Mouse (Mus musculus) heart, embryonic 14.5 days (tissue): ENCODE results near the gene Milr1. TPM values are rescaled to one million over a fixed set of nuclear protein-coding genes. Genes with fewer than 3 reads are reported as not detected.

Experiments used
- ATAC-seq: fragments of 200-750 bp; cut with Nextera tagmentation; 2 replicates; pipeline ENCODE4 v1.8.0; 2017; ENCODE audit warnings: low read depth, moderate TSS enrichment; ENCODE audit not compliant: insufficient number of reproducible peaks, insufficient read depth, low FRiP score
- H3K27ac ChIP-seq, 2 experiments: fragments of 200-500 bp in 1 of 2; fragments of 300-500 bp in 1 of 2; sonication (generic) in 1 of 2; replicated peaks in 1 of 2; 2 replicates each; pipeline ENCODE4 v1.5.1; 2012 to 2014; ENCODE audit warnings: low read depth in 2 of 2, low read length in 2 of 2, control low read depth in 1 of 2, mild to moderate bottlenecking in 1 of 2, mixed read lengths in 1 of 2; ENCODE audit not compliant: control insufficient read depth in 1 of 2, insufficient read depth in 1 of 2
- H3K27me3 ChIP-seq: fragments of 300-500 bp; sonication (generic); 2 replicates; pipeline ENCODE4 v1.6.1; 2014; ENCODE audit warnings: mild to moderate bottlenecking, low read length, control low read depth; ENCODE audit not compliant: control insufficient read depth, insufficient read depth
- H3K36me3 ChIP-seq: fragments of 300-500 bp; sonication (generic); 2 replicates; pipeline ENCODE4 v1.6.1; 2014; ENCODE audit warnings: mild to moderate bottlenecking, control low read depth, low read length, mixed read lengths; ENCODE audit not compliant: control insufficient read depth, insufficient read depth
- H3K4me1 ChIP-seq, 2 experiments: fragments of 200-500 bp in 1 of 2; fragments of 300-500 bp in 1 of 2; sonication (generic) in 1 of 2; 2 replicates each; pipeline ENCODE4 v1.6.1; 2012 to 2014; ENCODE audit warnings: low read length in 2 of 2, control low read depth in 1 of 2, mixed read lengths in 1 of 2; ENCODE audit not compliant: control insufficient read depth in 2 of 2, insufficient read depth in 2 of 2
- H3K4me2 ChIP-seq: fragments of 300-500 bp; sonication (generic); 2 replicates; pipeline ENCODE4 v1.6.1; 2014; ENCODE audit warnings: mild to moderate bottlenecking, low read length
- H3K4me3 ChIP-seq, 2 experiments: fragments of 200-500 bp in 1 of 2; fragments of 300-500 bp in 1 of 2; sonication (generic) in 1 of 2; 2 replicates each; pipeline ENCODE4 v1.5.1; 2012 to 2014; ENCODE audit warnings: low read length in 2 of 2, mild to moderate bottlenecking in 2 of 2, control low read depth in 1 of 2, low read depth in 1 of 2, moderate library complexity in 1 of 2; ENCODE audit not compliant: control insufficient read depth in 1 of 2, insufficient read depth in 1 of 2
- H3K9ac ChIP-seq: fragments of 300-500 bp; sonication (generic); 2 replicates; pipeline ENCODE4 v1.6.1; 2014; ENCODE audit warnings: mild to moderate bottlenecking, low read length
- H3K9me3 ChIP-seq: fragments of 300-500 bp; sonication (generic); 2 replicates; pipeline ENCODE4 v1.6.1; 2016; ENCODE audit warnings: low read length, control low read depth; ENCODE audit not compliant: control insufficient read depth
- WGBS: fragments of 180-500 bp; shearing (Covaris S2); extraction: QIAGEN DNeasy Blood & Tissue Kit; methylation state at CpG from one replicate; pipeline ENCODE4 v1.1.7; 2014; 5-methylcytosine and 5-hydroxymethylcytosine counted together
- polyA plus RNA-seq: library from polyadenylated mRNA; unstranded; fragments of >200 nt; fragmentation: Nextera tagmentation; extraction: Ambion mirVana; gene quantifications from 2 replicates; pipeline ENCODE4 v1.2.1, GENCODE M21; 2014

Gene Milr1
- polyA plus RNA-seq, 1 experiment from 2014 or later = 1.6 TPM

DNA sequence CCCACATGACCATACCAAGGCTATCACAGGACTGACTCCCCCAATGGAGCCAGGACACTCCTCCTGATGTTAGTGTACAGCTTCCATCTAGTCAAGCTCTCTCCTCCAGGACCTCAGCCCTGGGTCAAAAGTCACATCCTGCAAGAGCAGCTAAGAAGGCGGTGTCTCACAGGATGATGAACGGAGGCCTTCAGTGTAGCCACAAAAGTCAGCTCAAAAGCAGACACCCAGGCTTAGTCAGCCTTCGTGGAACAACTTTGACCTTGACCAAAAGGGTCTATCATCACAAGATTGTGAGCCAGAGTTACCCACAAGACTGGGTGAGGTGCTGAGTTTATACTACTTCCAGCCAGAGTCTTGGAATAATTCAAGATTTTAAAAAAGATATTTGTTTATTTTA, 43.2 kb upstream of the Milr1 start:
- no peak for ATAC-seq
- Histone ChIP-seq H3K9me3 (no peaks in the 10 kb centered on the region), H3K27me3 (no peaks in the 10 kb centered on the region), H3K9ac (no peak overlapping the region), H3K27ac (no peak overlapping the region), H3K4me2 (no peak overlapping the region; the same call in 1 of the 2 replicates), H3K36me3 (no peaks in the 10 kb centered on the region), H3K4me1 (peaks cover 15 to 17% of the 10 kb centered on the region in 2 experiments), H3K4me3 (no peak overlapping the region)
- 62% methylated on average over 3 of the region's 3 CpGs for WGBS

GRCm38 (mm10) chr11:106709227-106709985, 41.6 kb upstream of the Milr1 start:
- WGBS = 50% methylated on average over 15 of the region's 15 CpGs
- no peak overlapping the region for H3K9ac ChIP-seq
- H3K27me3 ChIP-seq = no peaks in the 10 kb centered on the region
- no peak for ATAC-seq
- peaks cover 15 to 21% of the 10 kb centered on the region in 2 experiments for H3K4me1 ChIP-seq
- no peaks in the 10 kb centered on the region for H3K9me3 ChIP-seq
- H3K27ac ChIP-seq = no peak overlapping the region
- peak overlapping the region; percentile 40 for H3K4me2 ChIP-seq
- H3K4me3 ChIP-seq = no peak overlapping the region
- H3K36me3 ChIP-seq = no peaks in the 10 kb centered on the region

DNA sequence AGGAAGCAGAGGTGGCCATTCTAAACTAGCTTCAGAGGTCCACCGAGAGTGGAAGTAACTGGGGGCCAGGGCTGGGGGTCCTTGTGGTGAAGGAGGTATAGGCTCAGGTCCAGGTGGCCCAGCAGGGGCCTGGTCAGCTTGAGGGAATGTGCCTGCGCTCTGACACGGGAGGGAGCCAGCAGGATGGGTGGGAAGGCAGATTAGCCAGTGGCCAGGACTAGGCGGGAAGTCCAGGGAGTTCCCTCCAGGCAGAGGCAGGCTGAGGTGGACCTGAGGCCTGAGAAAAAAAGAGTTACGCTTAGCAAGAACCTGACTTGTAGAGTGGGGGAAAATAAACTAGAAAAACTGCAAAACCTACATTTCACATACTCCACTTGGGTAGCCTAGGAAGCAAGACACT, 40.2 kb upstream of the Milr1 start:
- ATAC-seq = no peak
- H3K4me2 ChIP-seq = 0 out of 2 replicates have a peak overlapping the region, but pooled peaks have one; percentile 18
- peak overlapping the region; percentile 27 to 32; a peak in 2 of 4 replicates for H3K27ac ChIP-seq
- WGBS = 56% methylated on average over 5 of the region's 5 CpGs
- no peaks in the 10 kb centered on the region for H3K27me3 ChIP-seq
- no peaks in the 10 kb centered on the region for H3K36me3 ChIP-seq
- H3K9me3 ChIP-seq = no peaks in the 10 kb centered on the region
- H3K4me1 ChIP-seq = peaks cover 13 to 21% of the 10 kb centered on the region in 2 experiments
- H3K9ac ChIP-seq = no peak overlapping the region
- no peak overlapping the region for H3K4me3 ChIP-seq

DNA sequence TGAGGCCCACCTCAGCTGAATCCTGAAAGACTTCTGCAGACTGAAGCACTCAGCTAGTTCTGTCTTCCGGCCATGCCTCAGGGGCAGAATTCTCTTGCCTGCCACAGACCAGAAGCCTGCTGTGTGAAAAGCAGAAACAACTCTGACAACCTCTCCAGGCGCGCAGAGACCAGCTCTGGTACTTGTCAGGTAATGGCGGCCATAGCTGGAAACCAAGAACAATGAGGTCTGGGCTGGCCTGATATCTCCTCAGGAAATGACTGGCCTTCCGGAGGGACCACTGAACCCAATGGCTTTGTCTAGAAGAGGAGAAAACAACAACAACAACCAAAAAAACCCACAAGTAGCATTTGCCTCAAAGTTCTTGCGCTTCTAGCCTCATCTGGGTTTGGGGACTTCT, 36.0 kb upstream of the Milr1 start:
- Histone ChIP-seq H3K9me3 (no peaks in the 10 kb centered on the region), H3K27ac (peak overlapping the region; percentile 85 to 96), H3K27me3 (no peaks in the 10 kb centered on the region), H3K4me1 (peaks cover 0 to 7% of the 10 kb centered on the region in 2 experiments; a peak in 1 of 4 replicates), H3K36me3 (no peaks in the 10 kb centered on the region), H3K9ac (peak overlapping the region; percentile 67), H3K4me3 (peak overlapping the region; percentile 38 to 48), H3K4me2 (peak overlapping the region; percentile 58)
- 58% methylated on average over 6 of the region's 6 CpGs for WGBS
- ATAC-seq = peak; percentile 68; the same call in 1 of the 2 replicates

GRCm38 (mm10) chr11:106716568-106716967, 34.5 kb upstream of the Milr1 start:
- Histone ChIP-seq H3K27ac (no peak overlapping the region), H3K4me1 (peaks cover 0 to 4% of the 10 kb centered on the region in 2 experiments; a peak in 1 of 4 replicates), H3K9me3 (no peaks in the 10 kb centered on the region), H3K4me3 (no peak overlapping the region), H3K27me3 (no peaks in the 10 kb centered on the region), H3K9ac (no peak overlapping the region), H3K36me3 (no peaks in the 10 kb centered on the region), H3K4me2 (no peak overlapping the region)
- 78% methylated on average over 5 of the region's 5 CpGs for whole genome bisulfite sequencing
- no peak for ATAC-seq

DNA sequence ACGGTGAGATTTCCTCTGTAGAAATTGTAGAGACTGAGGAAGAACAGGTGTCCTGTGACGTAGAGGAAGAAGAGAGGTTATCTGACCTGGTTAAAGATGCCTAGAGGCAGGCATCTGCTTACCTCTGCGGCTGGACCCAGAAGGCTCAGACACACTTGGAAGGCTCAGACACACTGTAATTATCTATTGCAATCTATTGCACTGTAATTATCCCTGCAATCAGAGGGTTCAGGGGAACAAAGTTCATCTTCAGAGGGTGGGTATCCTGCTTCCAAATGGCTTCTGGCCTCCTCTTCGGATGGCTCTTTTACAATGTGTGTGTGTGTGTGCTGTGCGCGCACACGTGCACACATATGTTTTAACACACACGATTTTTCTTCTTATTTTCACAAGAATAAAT, 30.6 kb upstream of the Milr1 start:
- Histone ChIP-seq H3K27me3 (no peaks in the 10 kb centered on the region), H3K4me1 (peaks cover 5 to 14% of the 10 kb centered on the region in 2 experiments), H3K36me3 (no peaks in the 10 kb centered on the region), H3K9ac (no peak overlapping the region; the same call in 1 of the 2 replicates), H3K4me2 (no peak overlapping the region), H3K4me3 (no peak overlapping the region), H3K9me3 (no peaks in the 10 kb centered on the region), H3K27ac (no peak overlapping the region)
- 90% methylated on average over 8 of the region's 8 CpGs for WGBS
- ATAC-seq = no peak

GRCm38 (mm10) chr11:106722831-106723361, 28.1 kb upstream of the Milr1 start:
- Histone ChIP-seq H3K9me3 (no peaks in the 10 kb centered on the region), H3K36me3 (no peaks in the 10 kb centered on the region), H3K27ac (peak overlapping the region; percentile 15 to 21; a peak in 2 of 4 replicates), H3K4me3 (no peak overlapping the region), H3K4me2 (peak overlapping the region; percentile 31; the same call in 1 of the 2 replicates), H3K9ac (no peak overlapping the region), H3K27me3 (no peaks in the 10 kb centered on the region), H3K4me1 (peaks cover 5 to 21% of the 10 kb centered on the region in 2 experiments)
- 11% methylated on average over 6 of the region's 7 CpGs for WGBS
- ATAC-seq = peak; percentile 67
